Mouse (Mus musculus) lung, postnatal 0 days (tissue): Measurements from ENCODE around the gene Ublcp1. TPM values are rescaled to one million over a fixed set of nuclear protein-coding genes. Genes with fewer than 3 reads are reported as not detected.

Experiments used
- ATAC-seq: fragments of 200-750 bp; cut with Nextera tagmentation; 2 replicates; pipeline ENCODE4 v1.8.0; 2017; ENCODE audit warnings: moderate library complexity
- DNase-seq: peaks from one replicate; pipeline ENCODE4 v3.0.0-alpha.2; 2016; ENCODE audit warnings: low spot score
- H3K27ac ChIP-seq: fragments of 300-500 bp; sonication (generic); 2 replicates; pipeline ENCODE4 v1.5.1; 2014; ENCODE audit warnings: antibody characterized with exemption, mild to moderate bottlenecking, low read length, mixed read lengths
- H3K27me3 ChIP-seq: fragments of 300-500 bp; sonication (generic); replicated peaks from 2 replicates; pipeline ENCODE4 v1.6.1; 2014; ENCODE audit warnings: low read length, mixed read lengths; ENCODE audit not compliant: insufficient read depth
- H3K36me3 ChIP-seq: fragments of 300-500 bp; sonication (generic); 2 replicates; pipeline ENCODE4 v1.6.1; 2014; ENCODE audit warnings: low read length, mixed read lengths; ENCODE audit not compliant: insufficient read depth
- H3K4me1 ChIP-seq: fragments of 300-500 bp; sonication (generic); 2 replicates; pipeline ENCODE4 v1.6.1; 2014; ENCODE audit warnings: antibody characterized with exemption, low read depth, low read length, mixed read lengths; ENCODE audit not compliant: insufficient read depth
- H3K4me2 ChIP-seq: fragments of 300-500 bp; sonication (generic); replicated peaks from 2 replicates; pipeline ENCODE4 v1.6.1; 2014; ENCODE audit warnings: low read depth, mild to moderate bottlenecking, low read length, moderate library complexity, mixed read lengths
- H3K4me3 ChIP-seq: fragments of 300-500 bp; sonication (generic); 2 replicates; pipeline ENCODE4 v1.5.1; 2014; ENCODE audit warnings: low read depth, low read length
- H3K9ac ChIP-seq: fragments of 300-500 bp; sonication (generic); replicated peaks from 2 replicates; pipeline ENCODE4 v1.6.1; 2014; ENCODE audit warnings: low read depth, mild to moderate bottlenecking
- H3K9me3 ChIP-seq: fragments of 300-500 bp; sonication (generic); 2 replicates; pipeline ENCODE4 v1.6.1; 2016; ENCODE audit warnings: low read length, mixed read lengths
- CTCF ChIP-seq: IDR thresholded peaks from 2 replicates; pipeline ENCODE4 v1.5.1; 2016; ENCODE audit warnings: antibody characterized with exemption, mild to moderate bottlenecking
- EP300 ChIP-seq: IDR thresholded peaks from 2 replicates; pipeline ENCODE4 v1.6.1; 2016; ENCODE audit warnings: antibody characterized with exemption, mild to moderate bottlenecking, control low read depth
- WGBS: fragments of 180-500 bp; shearing (Covaris S2); extraction: QIAGEN DNeasy Blood & Tissue Kit; methylation state at CpG from one replicate; pipeline ENCODE4 v1.1.7; 2014; 5-methylcytosine and 5-hydroxymethylcytosine counted together
- microRNA-seq: library from miRNA; unstranded; fragments of <30 nt; microRNA quantifications from one replicate; pipeline ENCODE4, GENCODE M21; 2016
- polyA plus RNA-seq: library from polyadenylated mRNA; unstranded; fragments of >200 nt; fragmentation: Nextera tagmentation; extraction: Ambion mirVana; gene quantifications from 2 replicates; pipeline ENCODE4 v1.2.1, GENCODE M21; 2015

Ublcp1 gene
- polyA plus RNA-seq, 1 experiment from 2014 or later, result 60.5 TPM

DNA sequence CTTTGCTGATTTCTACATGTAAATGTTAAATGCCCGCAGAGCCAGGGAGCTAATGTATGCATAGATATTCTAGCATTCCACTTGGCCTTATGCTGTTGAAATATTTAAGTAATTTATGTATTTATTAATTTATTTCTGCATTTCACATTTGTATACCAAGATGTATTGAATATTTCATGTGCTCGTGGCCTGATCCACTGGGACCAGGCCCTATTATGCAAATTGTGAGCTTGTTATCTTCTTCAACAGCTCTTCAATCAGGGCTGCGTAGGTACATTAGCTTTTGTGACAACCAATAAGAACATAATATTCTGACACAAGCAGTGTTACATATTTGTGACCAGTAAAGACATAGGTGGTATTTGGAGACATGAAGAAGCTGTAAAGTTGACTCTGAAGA, 56.9 kb downstream of the Ublcp1 start:
- 82% methylated on average over 3 of the region's 3 CpGs for WGBS
- no peaks in the 10 kb centered on the region for H3K4me1 ChIP-seq
- H3K27me3 ChIP-seq, result no peaks in the 10 kb centered on the region
- TF ChIP-seq CTCF (no peak), EP300 (no peak)
- no peak overlapping the region for H3K9ac ChIP-seq
- H3K27ac ChIP-seq, result no peak overlapping the region
- no peaks in the 10 kb centered on the region for H3K36me3 ChIP-seq
- H3K4me3 ChIP-seq, result no peak overlapping the region
- H3K9me3 ChIP-seq, result no peaks in the 10 kb centered on the region
- no peak for ATAC-seq
- no peak for DNase-seq
- H3K4me2 ChIP-seq, result no peak overlapping the region

DNA sequence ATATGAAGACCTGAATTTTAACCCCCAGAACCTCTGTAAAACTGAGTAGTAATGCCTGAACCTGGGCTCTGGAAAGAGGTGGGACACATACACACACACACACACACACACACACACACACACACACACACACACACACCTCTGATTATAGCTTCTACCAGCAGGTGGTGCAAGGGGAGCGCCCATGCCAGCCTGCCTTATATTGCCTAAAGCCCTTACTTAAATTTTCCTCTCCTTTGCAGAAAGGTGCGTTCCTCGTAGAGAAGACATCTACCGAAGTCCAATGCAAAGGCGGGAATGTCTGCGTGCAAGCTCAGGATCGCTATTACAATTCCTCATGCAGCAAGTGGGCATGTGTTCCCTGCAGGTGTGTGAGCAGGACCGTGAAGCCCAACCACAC, 58.0 kb downstream of the Ublcp1 start:
- no peak overlapping the region for H3K4me3 ChIP-seq
- no peak overlapping the region for H3K27ac ChIP-seq
- H3K36me3 ChIP-seq, result no peaks in the 10 kb centered on the region
- no peaks in the 10 kb centered on the region for H3K4me1 ChIP-seq
- H3K9ac ChIP-seq, result no peak overlapping the region
- WGBS, result 71% methylated on average over 8 of the region's 8 CpGs
- no peak for DNase-seq
- H3K9me3 ChIP-seq, result no peaks in the 10 kb centered on the region
- ATAC-seq, result no peak
- H3K27me3 ChIP-seq, result no peaks in the 10 kb centered on the region
- H3K4me2 ChIP-seq, result no peak overlapping the region
- TF ChIP-seq EP300 (no peak), CTCF (peak; percentile 56)

DNA sequence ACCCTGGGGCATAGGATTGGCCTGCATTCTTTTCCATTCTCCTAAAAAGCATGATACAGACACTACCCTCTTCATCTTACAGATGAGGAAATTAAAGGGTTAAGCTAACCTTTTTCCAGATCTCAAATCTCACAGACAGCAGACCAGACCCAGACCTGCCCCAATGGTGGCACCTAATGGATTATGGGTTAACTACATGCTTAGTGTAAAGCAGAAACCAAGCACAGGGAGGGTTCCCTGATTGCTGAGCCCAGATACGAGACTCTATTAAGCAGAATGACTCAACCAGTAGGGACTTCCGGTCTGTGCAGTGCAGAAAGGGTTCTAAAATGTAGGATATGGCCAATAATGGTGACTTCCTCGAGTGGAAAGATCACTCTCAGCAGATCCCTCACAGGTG, 59.9 kb downstream of the Ublcp1 start:
- Histone ChIP-seq H3K36me3 (no peaks in the 10 kb centered on the region), H3K4me2 (no peak overlapping the region), H3K9ac (no peak overlapping the region), H3K27ac (no peak overlapping the region), H3K4me3 (no peak overlapping the region), H3K4me1 (no peaks in the 10 kb centered on the region), H3K27me3 (no peaks in the 10 kb centered on the region), H3K9me3 (no peaks in the 10 kb centered on the region)
- ATAC-seq, result no peak
- TF ChIP-seq EP300 (no peak), CTCF (no peak)
- 52% methylated on average over 3 of the region's 3 CpGs for WGBS
- no peak for DNase-seq

DNA sequence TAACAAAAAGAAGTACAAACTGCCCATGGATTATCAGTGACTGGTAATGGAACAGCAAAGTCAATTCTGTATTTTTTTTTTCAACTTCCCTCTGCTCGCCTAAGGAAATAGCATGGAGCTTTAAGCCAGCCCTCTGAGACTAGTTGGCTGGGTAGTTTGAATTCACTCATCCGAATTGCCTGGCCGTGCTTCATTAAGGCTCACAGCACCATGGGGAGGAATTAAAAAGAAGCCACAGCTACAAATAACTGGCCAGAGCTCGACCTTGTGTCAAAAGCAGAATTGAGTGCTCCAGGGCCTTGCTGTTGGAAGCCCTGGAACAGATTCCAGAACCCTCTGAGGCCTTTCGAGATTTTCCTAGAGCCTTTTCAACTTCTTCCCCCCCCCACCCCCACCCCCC, 61.7 kb downstream of the Ublcp1 start:
- ATAC-seq (no peak), DNase-seq (no peak)
- WGBS, result 53% methylated on average over 5 of the region's 5 CpGs

DNA sequence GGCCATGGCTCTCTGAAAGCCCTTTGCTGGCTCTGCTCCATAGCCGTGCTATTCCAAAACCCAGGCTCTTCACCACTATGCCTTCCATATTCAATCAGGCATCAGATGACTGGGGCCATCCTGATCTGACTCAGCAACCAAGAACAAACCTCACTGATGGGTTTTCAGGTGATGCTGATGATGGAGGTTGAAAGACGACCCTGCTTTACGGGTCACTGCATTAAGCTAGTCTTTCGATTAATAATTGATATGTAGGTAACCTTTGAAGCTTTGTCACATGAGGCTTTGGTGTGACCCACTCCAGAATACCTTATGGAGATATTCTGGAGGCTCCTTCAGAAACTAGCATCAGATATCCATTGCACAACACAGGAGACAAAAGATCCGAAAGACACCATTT, 63.8 kb downstream of the Ublcp1 start:
- DNase-seq, result no peak
- Histone ChIP-seq H3K36me3 (no peaks in the 10 kb centered on the region), H3K27ac (no peak overlapping the region), H3K4me3 (no peak overlapping the region), H3K4me2 (no peak overlapping the region), H3K27me3 (no peaks in the 10 kb centered on the region), H3K9ac (no peak overlapping the region), H3K9me3 (no peaks in the 10 kb centered on the region), H3K4me1 (no peaks in the 10 kb centered on the region)
- WGBS, result 66% methylated on average over 5 of the region's 5 CpGs
- TF ChIP-seq CTCF (no peak), EP300 (no peak)
- ATAC-seq, result no peak

More for the DNA sequence above, 61.7 kb downstream of the Ublcp1 start:
- no peak overlapping the region for H3K4me2 ChIP-seq
- no peaks in the 10 kb centered on the region for H3K36me3 ChIP-seq
- H3K4me1 ChIP-seq, result no peaks in the 10 kb centered on the region
- no peaks in the 10 kb centered on the region for H3K9me3 ChIP-seq
- no peak overlapping the region for H3K4me3 ChIP-seq
- TF ChIP-seq CTCF (no peak), EP300 (no peak)
- H3K27me3 ChIP-seq, result no peaks in the 10 kb centered on the region
- no peak overlapping the region for H3K9ac ChIP-seq
- H3K27ac ChIP-seq, result no peak overlapping the region

DNA sequence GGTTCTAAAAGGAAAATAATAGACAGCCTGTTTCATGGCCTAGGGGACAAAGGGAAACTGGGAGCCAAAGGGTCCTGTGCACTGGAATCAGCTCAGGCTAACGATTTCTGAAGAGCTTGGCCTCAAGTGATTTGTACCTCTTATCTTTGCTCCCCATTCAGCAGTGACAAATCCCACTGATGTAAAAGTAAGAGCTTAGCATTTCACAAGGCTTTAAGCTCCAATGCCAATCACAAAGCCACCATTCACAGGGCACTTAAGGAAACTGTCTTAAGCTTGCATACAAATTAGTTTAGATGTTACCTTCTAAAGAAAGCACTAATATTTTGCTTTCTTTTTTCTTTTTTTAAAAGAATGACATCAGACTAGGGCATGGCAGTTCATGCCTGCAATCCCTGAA, 64.3 kb downstream of the Ublcp1 start:
- Histone ChIP-seq H3K4me2 (no peak overlapping the region), H3K9ac (no peak overlapping the region), H3K27ac (no peak overlapping the region), H3K9me3 (no peaks in the 10 kb centered on the region), H3K36me3 (no peaks in the 10 kb centered on the region), H3K27me3 (no peaks in the 10 kb centered on the region), H3K4me1 (no peaks in the 10 kb centered on the region), H3K4me3 (no peak overlapping the region)
- DNase-seq, result no peak
- 16% methylated on average over 1 of the region's 1 CpGs for WGBS
- TF ChIP-seq EP300 (no peak), CTCF (no peak)
- no peak for ATAC-seq

DNA sequence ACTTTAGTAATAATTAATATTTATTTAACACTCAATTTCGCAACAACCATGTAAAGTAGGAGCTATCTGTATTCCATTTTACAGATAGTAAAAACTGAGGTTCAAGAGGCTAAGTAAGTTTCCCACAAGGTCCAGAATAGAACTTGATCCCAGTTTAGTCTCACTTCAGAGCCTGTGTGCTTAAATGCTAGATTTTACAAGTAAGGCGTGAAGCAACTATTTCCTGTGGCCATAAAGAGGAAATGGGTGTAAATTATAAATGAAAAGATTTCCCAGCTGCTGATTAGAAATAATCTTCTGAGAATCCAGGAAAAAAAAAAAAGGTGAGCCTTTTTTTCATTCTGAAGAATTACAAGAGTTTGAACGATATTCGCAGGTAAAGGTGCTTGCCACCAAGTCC, 65.2 kb downstream of the Ublcp1 start:
- 76% methylated on average over 4 of the region's 4 CpGs for WGBS

More for the DNA sequence above, 65.2 kb downstream of the Ublcp1 start:
- Histone ChIP-seq H3K36me3 (no peaks in the 10 kb centered on the region), H3K4me1 (no peaks in the 10 kb centered on the region), H3K27me3 (no peaks in the 10 kb centered on the region), H3K4me3 (no peak overlapping the region), H3K9ac (no peak overlapping the region), H3K4me2 (no peak overlapping the region), H3K9me3 (no peaks in the 10 kb centered on the region), H3K27ac (no peak overlapping the region)
- ATAC-seq, result no peak
- no peak for DNase-seq
- no peak for TF ChIP-seq EP300
- no peak for TF ChIP-seq CTCF

Small RNAs within 50 kb of the gene (microRNA-seq; reads per million reads assigned to microRNA genes)
- not detected for gene Gm22121

Other genes starting within 250 kb of the Ublcp1 start
- 0.11 and 0.18 TPM in 2 replicates for gene Il12b, start 70.4 kb downstream of the Ublcp1 start, polyA plus RNA-seq
- 71.9 and 79.9 TPM in 2 replicates for gene Rnf145, start 48.5 kb upstream of the Ublcp1 start, polyA plus RNA-seq
- 8.8 and 9.1 TPM in 2 replicates for gene Ebf1, start 146.8 kb upstream of the Ublcp1 start, polyA plus RNA-seq